Mouse (Mus musculus): Measurements from ENCODE around the gene Oxct2b. TPM values are rescaled to one million over a fixed set of nuclear protein-coding genes. Genes with fewer than 3 reads are reported as not detected.
"Not testable (repeated sequence)": the region's sequence is repeated elsewhere in the genome, so short reads cannot be mapped to it uniquely, and the experiment has no call there.

Oxct2b gene
- polyA plus RNA-seq, 1 experiment from 2014 or later = 0.13 TPM

GRCm38 (mm10) chr4:123110751-123111150 lies 5.3 kb upstream of the Oxct2b start:
- 90% methylated on average over 4 of the region's 4 CpGs for WGBS
- H3K27me3 ChIP-seq (replicated peaks; ENCODE audit: control insufficient read depth, insufficient read depth, low read length) = peaks cover 9% of the 10 kb centered on the region

GRCm38 (mm10) chr4:123111275-123111983 lies 4.6 kb upstream of the Oxct2b start:
- H3K9ac ChIP-seq (ENCODE audit: low read depth, low read length); H3K9me3 ChIP-seq (ENCODE audit: control insufficient read depth, low read length); H3K36me3 ChIP-seq (ENCODE audit: control insufficient read depth, insufficient read depth, low read length); H3K4me3 ChIP-seq (ENCODE audit: low read length); H3K27ac ChIP-seq (ENCODE audit: low read length); H3K27me3 ChIP-seq (replicated peaks; ENCODE audit: control insufficient read depth, insufficient read depth, low read length); H3K4me2 ChIP-seq (ENCODE audit: low read depth, low read length); H3K4me1 ChIP-seq (ENCODE audit: control insufficient read depth, insufficient read depth, low read length): not testable (repeated sequence)
- WGBS = 64% methylated on average over 10 of the region's 10 CpGs
- peak; percentile 77 for ATAC-seq

More at GRCm38 (mm10) chr4:123110751-123111150, 5.3 kb upstream of the Oxct2b start:
- Histone ChIP-seq H3K9ac (ENCODE audit: low read depth, low read length) (no peak overlapping the region), H3K9me3 (ENCODE audit: control insufficient read depth, low read length) (no peaks in the 10 kb centered on the region), H3K4me2 (ENCODE audit: low read depth, low read length) (no peak overlapping the region), H3K27ac (ENCODE audit: low read length) (no peak overlapping the region), H3K36me3 (ENCODE audit: control insufficient read depth, insufficient read depth, low read length) (no peaks in the 10 kb centered on the region), H3K4me1 (ENCODE audit: control insufficient read depth, insufficient read depth, low read length) (no peaks in the 10 kb centered on the region), H3K4me3 (ENCODE audit: low read length) (no peak overlapping the region)
- ATAC-seq = no peak

GRCm38 (mm10) chr4:123112216-123112764 lies 3.8 kb upstream of the Oxct2b start:
- Histone ChIP-seq H3K4me3 (ENCODE audit: low read length) (no peak overlapping the region), H3K9ac (ENCODE audit: low read depth, low read length) (no peak overlapping the region), H3K36me3 (ENCODE audit: control insufficient read depth, insufficient read depth, low read length) (no peaks in the 10 kb centered on the region), H3K4me2 (ENCODE audit: low read depth, low read length) (no peak overlapping the region), H3K27me3 (replicated peaks; ENCODE audit: control insufficient read depth, insufficient read depth, low read length) (peaks cover 3% of the 10 kb centered on the region; the same call in 1 of the 2 replicates), H3K9me3 (ENCODE audit: control insufficient read depth, low read length) (no peaks in the 10 kb centered on the region), H3K4me1 (ENCODE audit: control insufficient read depth, insufficient read depth, low read length) (no peaks in the 10 kb centered on the region), H3K27ac (ENCODE audit: low read length) (no peak overlapping the region)
- WGBS = 77% methylated on average over 8 of the region's 8 CpGs
- no peak for ATAC-seq

GRCm38 (mm10) chr4:123114651-123115050 lies 1.4 kb upstream of the Oxct2b start:
- not testable (repeated sequence) for H3K9ac ChIP-seq (ENCODE audit: low read depth, low read length); H3K27ac ChIP-seq (ENCODE audit: low read length); H3K9me3 ChIP-seq (ENCODE audit: control insufficient read depth, low read length); H3K4me3 ChIP-seq (ENCODE audit: low read length); H3K36me3 ChIP-seq (ENCODE audit: control insufficient read depth, insufficient read depth, low read length); ATAC-seq; H3K27me3 ChIP-seq (replicated peaks; ENCODE audit: control insufficient read depth, insufficient read depth, low read length); H3K4me2 ChIP-seq (ENCODE audit: low read depth, low read length); H3K4me1 ChIP-seq (ENCODE audit: control insufficient read depth, insufficient read depth, low read length)
- 82% methylated on average over 4 of the region's 4 CpGs for WGBS

- H3K9me3 ChIP-seq (ENCODE audit: control insufficient read depth, low read length); H3K9ac ChIP-seq (ENCODE audit: low read depth, low read length); H3K36me3 ChIP-seq (ENCODE audit: control insufficient read depth, insufficient read depth, low read length); H3K4me1 ChIP-seq (ENCODE audit: control insufficient read depth, insufficient read depth, low read length); H3K27me3 ChIP-seq (replicated peaks; ENCODE audit: control insufficient read depth, insufficient read depth, low read length); H3K27ac ChIP-seq (ENCODE audit: low read length): not testable (repeated sequence)
- WGBS = 11% methylated on average over 35 of the region's 42 CpGs
- peak; percentile 21; the same call in 1 of the 2 replicates for ATAC-seq
- peak overlapping the region; percentile 10; the same call in 1 of the 2 replicates for H3K4me3 ChIP-seq (ENCODE audit: low read length)
- peak overlapping the region; percentile 58 for H3K4me2 ChIP-seq (ENCODE audit: low read depth, low read length)
Measured at GRCm38 (mm10) chr4:123116640-123117039, 574 bp downstream of the Oxct2b start.

GRCm38 (mm10) chr4:123121286-123121685 lies 5.2 kb downstream of the Oxct2b start:
- Histone ChIP-seq H3K4me1 (ENCODE audit: control insufficient read depth, insufficient read depth, low read length) (no peaks in the 10 kb centered on the region), H3K9ac (ENCODE audit: low read depth, low read length) (no peak overlapping the region), H3K27ac (ENCODE audit: low read length) (no peak overlapping the region), H3K27me3 (replicated peaks; ENCODE audit: control insufficient read depth, insufficient read depth, low read length) (no peaks in the 10 kb centered on the region; the same call in 1 of the 2 replicates), H3K4me2 (ENCODE audit: low read depth, low read length) (no peak overlapping the region), H3K9me3 (ENCODE audit: control insufficient read depth, low read length) (no peaks in the 10 kb centered on the region), H3K36me3 (ENCODE audit: control insufficient read depth, insufficient read depth, low read length) (no peaks in the 10 kb centered on the region), H3K4me3 (ENCODE audit: low read length) (no peak overlapping the region)
- 85% methylated on average over 2 of the region's 2 CpGs for WGBS
- no peak for ATAC-seq

- Histone ChIP-seq H3K4me3 (ENCODE audit: low read length) (no peak overlapping the region), H3K27ac (ENCODE audit: low read length) (no peak overlapping the region), H3K9me3 (ENCODE audit: control insufficient read depth, low read length) (no peaks in the 10 kb centered on the region), H3K9ac (ENCODE audit: low read depth, low read length) (no peak overlapping the region), H3K4me2 (ENCODE audit: low read depth, low read length) (no peak overlapping the region), H3K4me1 (ENCODE audit: control insufficient read depth, insufficient read depth, low read length) (no peaks in the 10 kb centered on the region), H3K27me3 (replicated peaks; ENCODE audit: control insufficient read depth, insufficient read depth, low read length) (no peaks in the 10 kb centered on the region), H3K36me3 (ENCODE audit: control insufficient read depth, insufficient read depth, low read length) (peaks cover 9% of the 10 kb centered on the region; the same call in 1 of the 2 replicates)
- 95% methylated on average over 7 of the region's 7 CpGs for WGBS
- ATAC-seq = no peak
Measured at GRCm38 (mm10) chr4:123126626-123127025, 10.6 kb downstream of the Oxct2b start.

- 90% methylated on average over 4 of the region's 4 CpGs for WGBS
Measured at GRCm38 (mm10) chr4:123127051-123127450, 11.0 kb downstream of the Oxct2b start.

GRCm38 (mm10) chr4:123137551-123137950 lies 21.5 kb downstream of the Oxct2b start:
- Histone ChIP-seq H3K9ac (ENCODE audit: low read depth, low read length) (no peak overlapping the region), H3K27me3 (replicated peaks; ENCODE audit: control insufficient read depth, insufficient read depth, low read length) (no peaks in the 10 kb centered on the region), H3K9me3 (ENCODE audit: control insufficient read depth, low read length) (no peaks in the 10 kb centered on the region), H3K27ac (ENCODE audit: low read length) (no peak overlapping the region), H3K4me2 (ENCODE audit: low read depth, low read length) (no peak overlapping the region), H3K36me3 (ENCODE audit: control insufficient read depth, insufficient read depth, low read length) (peaks cover 11% of the 10 kb centered on the region; the same call in 1 of the 2 replicates), H3K4me1 (ENCODE audit: control insufficient read depth, insufficient read depth, low read length) (peaks cover 10% of the 10 kb centered on the region), H3K4me3 (ENCODE audit: low read length) (no peak overlapping the region)
- 84% methylated on average over 3 of the region's 3 CpGs for WGBS
- no peak for ATAC-seq

More at GRCm38 (mm10) chr4:123127051-123127450, 11.0 kb downstream of the Oxct2b start:
- no peaks in the 10 kb centered on the region for H3K4me1 ChIP-seq (ENCODE audit: control insufficient read depth, insufficient read depth, low read length)
- H3K4me2 ChIP-seq (ENCODE audit: low read depth, low read length) = no peak overlapping the region
- no peak overlapping the region for H3K27ac ChIP-seq (ENCODE audit: low read length)
- no peak overlapping the region for H3K4me3 ChIP-seq (ENCODE audit: low read length)
- no peaks in the 10 kb centered on the region for H3K27me3 ChIP-seq (replicated peaks; ENCODE audit: control insufficient read depth, insufficient read depth, low read length)
- ATAC-seq = no peak
- no peak overlapping the region for H3K9ac ChIP-seq (ENCODE audit: low read depth, low read length)
- H3K36me3 ChIP-seq (ENCODE audit: control insufficient read depth, insufficient read depth, low read length) = peaks cover 14% of the 10 kb centered on the region; the same call in 1 of the 2 replicates
- H3K9me3 ChIP-seq (ENCODE audit: control insufficient read depth, low read length) = no peaks in the 10 kb centered on the region
